Mouse (Mus musculus) small intestine, adult 2 months (tissue): ENCODE measurements around the gene Cped1.

Source experiments
- CTCF ChIP-seq: fragments of 200-500 bp; IDR thresholded peaks from 2 replicates; pipeline ENCODE4 v1.5.1; 2012; ENCODE audit warnings: low read depth, mild to moderate bottlenecking, control low read depth, inconsistent platforms, low read length, moderate library complexity, mixed read lengths; ENCODE audit not compliant: insufficient replicate concordance, insufficient read length; ENCODE audit errors: extremely low read depth
- POLR2A ChIP-seq: fragments of 200-500 bp; IDR thresholded peaks from 2 replicates; pipeline ENCODE4 v1.6.1; 2012; ENCODE audit warnings: low read depth, mild to moderate bottlenecking, control low read depth, inconsistent platforms, low read length, moderate library complexity

- TF ChIP-seq POLR2A (no peak), CTCF (no peak)
These were observed 193.1 kb downstream of the Cped1 start for GRCm38 (mm10) chr6:22178721-22179295.
